Mouse (Mus musculus) heart, adult 2 months (tissue): ENCODE results near the gene Jdp2. TPM values are rescaled to one million over a fixed set of nuclear protein-coding genes. Genes with fewer than 3 reads are reported as not detected.
A peak's percentile ranks its signal among the peaks of the same experiment; 100 is the strongest.

Experiments
- DNase-seq, 2 experiments: peaks; one replicate each; pipeline ENCODE4 v3.0.0; 2021
- H3K27ac ChIP-seq: fragments of 200-600 bp; 2 replicates; pipeline ENCODE4 v1.8.1; 2022
- H3K27me3 ChIP-seq: fragments of 200-500 bp; 2 replicates; pipeline ENCODE4 v1.6.1; 2012; ENCODE audit warnings: mild to moderate bottlenecking, low read length, inconsistent platforms, mixed read lengths; ENCODE audit not compliant: control insufficient read depth, insufficient read depth
- H3K36me3 ChIP-seq: fragments of 200-500 bp; 2 replicates; pipeline ENCODE4 v1.6.1; 2012; ENCODE audit warnings: low read length, inconsistent platforms; ENCODE audit not compliant: control insufficient read depth, insufficient read depth
- H3K4me1 ChIP-seq: fragments of 200-500 bp; 2 replicates; pipeline ENCODE4 v1.6.1; 2011; ENCODE audit warnings: low read length; ENCODE audit not compliant: control insufficient read depth, insufficient read depth
- H3K4me3 ChIP-seq: fragments of 200-600 bp; 2 replicates; pipeline ENCODE4 v1.8.1; 2022
- H3K79me2 ChIP-seq: fragments of 200-500 bp; replicated peaks from 2 replicates; pipeline ENCODE4 v1.6.1; 2012; ENCODE audit warnings: mild to moderate bottlenecking, inconsistent platforms, low read length, moderate library complexity, mixed read lengths; ENCODE audit not compliant: control insufficient read depth, insufficient read depth
- H3K9ac ChIP-seq: fragments of 200-500 bp; 2 replicates; pipeline ENCODE4 v1.6.1; 2012; ENCODE audit warnings: low read depth, mild to moderate bottlenecking, control low read depth, inconsistent platforms, low read length, mixed read lengths
- CTCF ChIP-seq: fragments of 200-600 bp; IDR thresholded peaks from 2 replicates; pipeline ENCODE4 v1.8.1; 2022; ENCODE audit warnings: antibody characterized with exemption, mild to moderate bottlenecking, moderate library complexity
- EP300 ChIP-seq: fragments of 200-500 bp; IDR thresholded peaks from 2 replicates; pipeline ENCODE4 v1.6.1; 2011; ENCODE audit warnings: low read depth, low read length, control low read depth; ENCODE audit not compliant: insufficient read depth
- POLR2A ChIP-seq: fragments of 200-500 bp; IDR thresholded peaks from 2 replicates; pipeline ENCODE4 v1.6.1; 2011; ENCODE audit warnings: mild to moderate bottlenecking, low read depth, low read length, control low read depth; ENCODE audit not compliant: insufficient read depth
- WGBS: fragments of 180-500 bp; shearing (Covaris S2); methylation state at CpG from one replicate; pipeline ENCODE4 v1.1.7; 2018; 5-methylcytosine and 5-hydroxymethylcytosine counted together
- intact Hi-C: fragments of 180-260 bp; cut with DNase I; formaldehyde crosslinking; loops from one replicate; pipeline ENCODE4 v1.15.1; 2025
- polyA plus RNA-seq: library from polyadenylated mRNA; depleted of rRNA; stranded (reverse); fragments of >200 nt; gene quantifications from 2 replicates; pipeline ENCODE4 v1.2.3, GENCODE M21; 2012
- total RNA-seq, 2 experiments: library from RNA; stranded (reverse); gene quantifications; 2 replicates each; pipeline ENCODE4 v1.2.3; 2021

The Jdp2 gene
- total and polyA plus RNA-seq, 3 experiments: 4.3 to 15.9 (median 7.5) TPM

GRCm38 (mm10) chr12:85641564-85641931 lies 42.7 kb downstream of the Jdp2 start:
- WGBS: 27% methylated on average over 4 of the region's 4 CpGs
- Histone ChIP-seq H3K27me3 (no peaks in the 10 kb centered on the region), H3K27ac (no peak overlapping the region), H3K79me2 (no peaks in the 10 kb centered on the region), H3K36me3 (peaks cover 2% of the 10 kb centered on the region; the same call in 1 of the 2 replicates), H3K9ac (no peak overlapping the region), H3K4me3 (no peak overlapping the region), H3K4me1 (peaks cover 16% of the 10 kb centered on the region)
- peak in 1 of 2 experiments; percentile 43 for DNase-seq
- TF ChIP-seq POLR2A (no peak), EP300 (no peak)
- intact Hi-C loops: loop anchor here (5.0 kb wide), 1 partner anchor 39 kb away; no protein-coding TSS in a partner anchor

- DNase-seq: peak in 1 of 2 experiments; percentile 20
- no peaks in the 10 kb centered on the region for H3K27me3 ChIP-seq
- H3K79me2 ChIP-seq: no peaks in the 10 kb centered on the region
- peaks cover 2% of the 10 kb centered on the region; the same call in 1 of the 2 replicates for H3K36me3 ChIP-seq
- peaks cover 13% of the 10 kb centered on the region for H3K4me1 ChIP-seq
- H3K4me3 ChIP-seq: no peak overlapping the region
- TF ChIP-seq POLR2A (no peak), CTCF (no peak), EP300 (no peak)
- H3K9ac ChIP-seq: no peak overlapping the region
- intact Hi-C loops: loop anchor here (5.0 kb wide), 1 partner anchor 41 kb away; no protein-coding TSS in a partner anchor
- WGBS: 78% methylated on average over 5 of the region's 5 CpGs
- H3K27ac ChIP-seq: no peak overlapping the region
These were observed 44.9 kb downstream of the Jdp2 start for GRCm38 (mm10) chr12:85643735-85644134.

- 89% methylated on average over 4 of the region's 4 CpGs for WGBS
- Histone ChIP-seq H3K79me2 (no peaks in the 10 kb centered on the region), H3K9ac (no peak overlapping the region), H3K27me3 (no peaks in the 10 kb centered on the region), H3K36me3 (no peaks in the 10 kb centered on the region), H3K4me3 (no peak overlapping the region), H3K4me1 (peaks cover 11% of the 10 kb centered on the region), H3K27ac (no peak overlapping the region)
- intact Hi-C loops: loop anchor here (5.0 kb wide), 2 partner anchors 138 to 303 kb away; no protein-coding TSS in a partner anchor
- peak; percentile 24 to 49 for DNase-seq
- TF ChIP-seq CTCF (peak; percentile 61), POLR2A (no peak), EP300 (no peak)
These were observed 46.8 kb downstream of the Jdp2 start for GRCm38 (mm10) chr12:85645664-85646063.

- peak; percentile 47 to 49 for DNase-seq
- 0 out of 2 replicates have a peak, but pooled peaks have one; percentile 19 for TF ChIP-seq EP300
- no peak for TF ChIP-seq POLR2A
- peak; percentile 72 for TF ChIP-seq CTCF
- WGBS: 23% methylated on average over 10 of the region's 10 CpGs
- Histone ChIP-seq H3K4me1 (no peaks in the 10 kb centered on the region), H3K4me3 (no peak overlapping the region), H3K27me3 (no peaks in the 10 kb centered on the region), H3K27ac (no peak overlapping the region), H3K9ac (no peak overlapping the region), H3K79me2 (no peaks in the 10 kb centered on the region), H3K36me3 (no peaks in the 10 kb centered on the region)
- intact Hi-C loops: loop anchor here (5.0 kb wide), 2 partner anchors 140 to 305 kb away; no protein-coding TSS in a partner anchor
These were observed 48.5 kb downstream of the Jdp2 start for GRCm38 (mm10) chr12:85647346-85647745.

GRCm38 (mm10) chr12:85647955-85648354 lies 49.1 kb downstream of the Jdp2 start:
- Histone ChIP-seq H3K27ac (no peak overlapping the region), H3K9ac (no peak overlapping the region), H3K27me3 (no peaks in the 10 kb centered on the region), H3K4me3 (no peak overlapping the region), H3K4me1 (no peaks in the 10 kb centered on the region), H3K36me3 (no peaks in the 10 kb centered on the region), H3K79me2 (no peaks in the 10 kb centered on the region)
- intact Hi-C loops: loop anchor here (5.0 kb wide), 2 partner anchors 141 to 306 kb away; no protein-coding TSS in a partner anchor
- DNase-seq: no peak
- WGBS: 67% methylated on average over 1 of the region's 1 CpGs
- TF ChIP-seq EP300 (no peak), POLR2A (no peak), CTCF (no peak)

GRCm38 (mm10) chr12:85659319-85659718 lies 60.5 kb downstream of the Jdp2 start:
- H3K9ac ChIP-seq: no peak overlapping the region
- no peak overlapping the region for H3K4me3 ChIP-seq
- DNase-seq: no peak
- 11% methylated on average over 2 of the region's 2 CpGs for WGBS
- no peaks in the 10 kb centered on the region for H3K27me3 ChIP-seq
- no peak for TF ChIP-seq CTCF
- TF ChIP-seq POLR2A: no peak
- no peak for TF ChIP-seq EP300
- intact Hi-C loops: no loop called here
- H3K79me2 ChIP-seq: no peaks in the 10 kb centered on the region
- no peaks in the 10 kb centered on the region for H3K36me3 ChIP-seq
- no peak overlapping the region for H3K27ac ChIP-seq
- H3K4me1 ChIP-seq: no peaks in the 10 kb centered on the region
